Mouse (Mus musculus): ENCODE measurements around the gene Chdh. TPM values are rescaled to one million over a fixed set of nuclear protein-coding genes. Genes with fewer than 3 reads are reported as not detected.

The Chdh gene
- polyA plus RNA-seq, 1 experiment, result 1.3 TPM

DNA sequence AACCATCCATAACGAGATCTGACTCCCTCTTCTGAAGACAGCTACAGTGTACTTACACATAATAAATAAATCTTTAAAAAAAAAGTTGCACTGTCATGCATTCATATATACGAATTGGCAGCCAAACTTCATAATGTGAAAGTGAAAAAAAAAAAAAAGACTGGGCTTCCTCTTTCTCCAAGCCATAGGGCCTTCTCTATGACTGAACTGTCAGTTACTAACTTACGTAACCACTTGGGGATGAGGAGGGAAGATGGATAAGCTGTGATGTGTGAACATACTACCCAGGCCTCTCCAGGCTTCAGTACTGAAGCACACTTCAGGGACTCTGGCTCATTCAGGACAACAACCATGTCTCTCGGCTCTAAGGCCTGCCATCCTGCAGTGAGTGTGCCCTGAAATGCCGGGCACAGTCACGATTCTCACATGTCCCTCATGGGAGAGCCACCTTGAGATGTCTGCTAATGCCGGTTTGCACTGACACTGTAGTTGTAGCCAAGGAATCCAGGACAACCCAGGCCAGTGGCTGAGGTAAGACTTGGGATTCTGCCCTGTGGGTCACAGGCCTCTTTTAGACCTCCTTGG is 34.6 kb downstream of the Chdh start:
- Histone ChIP-seq H3K27ac (ENCODE audit: insufficient read depth, low read length) (no peak overlapping the region), H3K9ac (ENCODE audit: low read depth, poor library complexity, severe bottlenecking) (no peak overlapping the region), H3K4me1 (ENCODE audit: control insufficient read depth, insufficient read depth, low read length) (no peaks in the 10 kb centered on the region), H3K9me3 (replicated peaks; ENCODE audit: control insufficient read depth, insufficient read depth, low read length, poor library complexity, severe bottlenecking) (no peaks in the 10 kb centered on the region), H3K4me3 (ENCODE audit: low read depth, low read length) (no peak overlapping the region), H3K36me3 (ENCODE audit: control insufficient read depth, insufficient read depth, low read length, poor library complexity, severe bottlenecking) (no peaks in the 10 kb centered on the region), H3K27me3 (ENCODE audit: control insufficient read depth, insufficient read depth, low read length, poor library complexity, severe bottlenecking) (no peaks in the 10 kb centered on the region)
- TF ChIP-seq EP300 (IDR thresholded peaks at IDR 0.05; ENCODE audit: insufficient read depth, low read depth, low read length) (no peak), CTCF (IDR thresholded peaks at IDR 0.05; ENCODE audit: low read depth, low read length) (no peak), POLR2A (IDR thresholded peaks at IDR 0.05; ENCODE audit: insufficient read depth, low read length) (no peak)

DNA sequence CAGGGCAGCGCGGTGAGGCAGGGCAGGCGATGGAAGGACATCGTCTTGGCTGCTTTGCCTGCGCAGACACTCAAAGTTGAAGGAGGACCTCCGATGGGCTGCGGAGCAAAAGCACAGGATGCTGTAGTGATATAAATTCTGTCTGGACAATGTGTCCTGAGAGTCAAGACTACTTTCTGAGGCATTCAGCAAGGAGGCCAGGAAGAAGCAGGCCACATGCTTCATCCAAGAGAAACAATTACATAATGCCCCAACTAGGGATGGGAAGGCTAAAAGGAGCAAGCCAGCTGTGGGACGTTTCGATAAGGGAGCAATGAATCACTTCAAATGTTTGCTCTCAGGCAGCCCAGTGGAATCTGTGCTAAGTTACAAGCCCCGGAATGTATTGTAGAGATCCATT is 36.4 kb downstream of the Chdh start:
- Histone ChIP-seq H3K9ac (ENCODE audit: low read depth, poor library complexity, severe bottlenecking) (no peak overlapping the region), H3K9me3 (replicated peaks; ENCODE audit: control insufficient read depth, insufficient read depth, low read length, poor library complexity, severe bottlenecking) (no peaks in the 10 kb centered on the region), H3K27me3 (ENCODE audit: control insufficient read depth, insufficient read depth, low read length, poor library complexity, severe bottlenecking) (no peaks in the 10 kb centered on the region), H3K27ac (ENCODE audit: insufficient read depth, low read length) (no peak overlapping the region), H3K4me1 (ENCODE audit: control insufficient read depth, insufficient read depth, low read length) (no peaks in the 10 kb centered on the region), H3K36me3 (ENCODE audit: control insufficient read depth, insufficient read depth, low read length, poor library complexity, severe bottlenecking) (no peaks in the 10 kb centered on the region), H3K4me3 (ENCODE audit: low read depth, low read length) (no peak overlapping the region)
- TF ChIP-seq CTCF (IDR thresholded peaks at IDR 0.05; ENCODE audit: low read depth, low read length), result no peak
- no peak for TF ChIP-seq POLR2A (IDR thresholded peaks at IDR 0.05; ENCODE audit: insufficient read depth, low read length)
- no peak for TF ChIP-seq EP300 (IDR thresholded peaks at IDR 0.05; ENCODE audit: insufficient read depth, low read depth, low read length)

DNA sequence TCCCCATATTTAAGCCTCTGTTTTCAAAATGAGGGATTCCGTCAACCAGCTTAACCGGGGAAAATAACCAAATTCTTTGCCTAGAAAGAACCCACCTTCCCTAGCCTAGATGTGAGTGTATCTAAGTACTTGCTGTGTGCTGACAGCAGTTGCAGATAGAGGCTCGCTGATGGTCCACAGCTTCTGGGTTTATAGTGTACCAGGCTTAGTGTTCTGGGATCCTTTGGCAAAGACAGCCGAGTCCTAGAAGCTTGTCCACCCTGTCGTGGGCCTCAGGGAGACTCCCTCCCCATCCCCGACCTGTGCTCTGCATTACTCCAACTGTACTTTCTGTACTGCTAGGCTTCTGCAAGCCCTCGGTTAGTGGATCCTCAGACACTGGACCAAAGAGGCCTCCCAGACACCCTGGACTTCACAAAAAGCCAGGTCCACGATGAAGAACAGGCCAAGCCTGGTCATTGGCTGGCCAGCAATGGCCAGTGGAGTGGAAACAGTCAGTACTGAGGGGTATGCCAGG is 36.9 kb downstream of the Chdh start:
- TF ChIP-seq POLR2A (IDR thresholded peaks at IDR 0.05; ENCODE audit: insufficient read depth, low read length) (no peak), CTCF (IDR thresholded peaks at IDR 0.05; ENCODE audit: low read depth, low read length) (no peak), EP300 (IDR thresholded peaks at IDR 0.05; ENCODE audit: insufficient read depth, low read depth, low read length) (no peak)
- no peaks in the 10 kb centered on the region for H3K36me3 ChIP-seq (ENCODE audit: control insufficient read depth, insufficient read depth, low read length, poor library complexity, severe bottlenecking)
- H3K4me3 ChIP-seq (ENCODE audit: low read depth, low read length), result no peak overlapping the region
- no peaks in the 10 kb centered on the region for H3K4me1 ChIP-seq (ENCODE audit: control insufficient read depth, insufficient read depth, low read length)
- H3K27me3 ChIP-seq (ENCODE audit: control insufficient read depth, insufficient read depth, low read length, poor library complexity, severe bottlenecking), result no peaks in the 10 kb centered on the region
- H3K27ac ChIP-seq (ENCODE audit: insufficient read depth, low read length), result no peak overlapping the region
- H3K9me3 ChIP-seq (replicated peaks; ENCODE audit: control insufficient read depth, insufficient read depth, low read length, poor library complexity, severe bottlenecking), result no peaks in the 10 kb centered on the region
- H3K9ac ChIP-seq (ENCODE audit: low read depth, poor library complexity, severe bottlenecking), result no peak overlapping the region

DNA sequence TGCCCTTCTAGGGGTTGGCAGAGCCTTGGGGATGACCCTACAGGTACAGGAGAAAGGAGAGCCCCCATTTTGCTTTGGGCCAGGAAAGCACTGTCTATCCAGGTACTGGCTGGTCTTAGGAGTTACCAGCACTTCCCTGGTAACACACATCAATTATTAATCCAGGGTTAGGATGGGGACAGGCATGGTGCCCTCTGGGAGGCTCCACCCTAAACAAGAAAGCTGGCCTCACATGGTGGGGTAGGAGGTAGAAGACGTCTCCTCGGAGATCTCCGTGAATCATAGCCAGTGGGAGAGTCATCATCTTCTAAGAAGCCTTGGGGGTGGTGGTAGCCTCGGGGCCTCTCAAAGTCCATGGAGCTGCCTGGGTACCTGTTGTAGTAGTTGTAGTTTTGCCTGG is 38.2 kb downstream of the Chdh start:
- H3K9ac ChIP-seq (ENCODE audit: low read depth, poor library complexity, severe bottlenecking), result no peak overlapping the region
- no peaks in the 10 kb centered on the region for H3K36me3 ChIP-seq (ENCODE audit: control insufficient read depth, insufficient read depth, low read length, poor library complexity, severe bottlenecking)
- H3K4me3 ChIP-seq (ENCODE audit: low read depth, low read length), result no peak overlapping the region
- TF ChIP-seq CTCF (IDR thresholded peaks at IDR 0.05; ENCODE audit: low read depth, low read length) (no peak), POLR2A (IDR thresholded peaks at IDR 0.05; ENCODE audit: insufficient read depth, low read length) (no peak), EP300 (IDR thresholded peaks at IDR 0.05; ENCODE audit: insufficient read depth, low read depth, low read length) (no peak)
- H3K9me3 ChIP-seq (replicated peaks; ENCODE audit: control insufficient read depth, insufficient read depth, low read length, poor library complexity, severe bottlenecking), result no peaks in the 10 kb centered on the region
- no peaks in the 10 kb centered on the region for H3K4me1 ChIP-seq (ENCODE audit: control insufficient read depth, insufficient read depth, low read length)
- no peak overlapping the region for H3K27ac ChIP-seq (ENCODE audit: insufficient read depth, low read length)
- H3K27me3 ChIP-seq (ENCODE audit: control insufficient read depth, insufficient read depth, low read length, poor library complexity, severe bottlenecking), result no peaks in the 10 kb centered on the region

DNA sequence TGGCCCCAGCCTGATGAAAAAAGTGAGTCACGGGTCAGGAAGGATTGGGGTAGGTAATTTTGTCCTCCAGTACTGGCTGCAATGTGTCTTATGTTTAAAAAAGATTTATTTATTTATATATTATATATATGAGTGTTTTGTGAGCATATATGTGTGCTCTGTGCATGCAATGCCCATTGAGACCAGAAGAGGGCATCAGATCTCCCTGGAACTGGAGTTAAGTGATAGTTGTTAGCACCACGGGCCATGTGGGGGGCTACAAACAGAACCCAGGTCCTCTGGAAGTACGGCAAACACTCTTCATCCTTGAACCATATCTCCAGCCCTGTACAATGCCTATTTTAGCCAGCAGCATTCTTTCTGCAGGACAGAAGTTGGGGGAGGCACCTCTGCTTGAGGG is 39.2 kb downstream of the Chdh start:
- no peaks in the 10 kb centered on the region for H3K9me3 ChIP-seq (replicated peaks; ENCODE audit: control insufficient read depth, insufficient read depth, low read length, poor library complexity, severe bottlenecking)
- H3K27ac ChIP-seq (ENCODE audit: insufficient read depth, low read length), result no peak overlapping the region
- no peak overlapping the region for H3K9ac ChIP-seq (ENCODE audit: low read depth, poor library complexity, severe bottlenecking)
- no peaks in the 10 kb centered on the region for H3K27me3 ChIP-seq (ENCODE audit: control insufficient read depth, insufficient read depth, low read length, poor library complexity, severe bottlenecking)
- TF ChIP-seq EP300 (IDR thresholded peaks at IDR 0.05; ENCODE audit: insufficient read depth, low read depth, low read length) (no peak), POLR2A (IDR thresholded peaks at IDR 0.05; ENCODE audit: insufficient read depth, low read length) (no peak), CTCF (IDR thresholded peaks at IDR 0.05; ENCODE audit: low read depth, low read length) (no peak)
- no peaks in the 10 kb centered on the region for H3K4me1 ChIP-seq (ENCODE audit: control insufficient read depth, insufficient read depth, low read length)
- H3K36me3 ChIP-seq (ENCODE audit: control insufficient read depth, insufficient read depth, low read length, poor library complexity, severe bottlenecking), result no peaks in the 10 kb centered on the region
- no peak overlapping the region for H3K4me3 ChIP-seq (ENCODE audit: low read depth, low read length)

DNA sequence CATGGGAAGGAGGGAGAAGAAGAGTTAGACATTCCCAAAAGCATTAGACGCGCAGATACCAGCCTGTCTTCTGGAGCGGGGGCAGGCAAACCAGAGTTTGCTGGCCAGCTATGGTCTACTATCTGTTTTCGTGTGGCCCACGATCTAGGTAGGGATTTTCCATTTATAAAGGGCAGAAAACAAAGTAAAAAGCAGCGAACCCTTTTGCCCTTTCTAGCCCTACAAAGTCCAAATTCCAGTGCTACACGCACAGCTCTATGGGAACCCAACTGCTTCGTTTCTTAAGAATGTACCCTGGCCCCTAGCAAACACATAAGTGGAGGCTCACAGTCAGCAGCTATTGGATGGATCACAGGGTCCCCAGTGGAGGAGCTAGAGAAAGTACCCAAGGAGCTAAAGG is 41.5 kb downstream of the Chdh start:
- TF ChIP-seq CTCF (IDR thresholded peaks at IDR 0.05; ENCODE audit: low read depth, low read length) (no peak), EP300 (IDR thresholded peaks at IDR 0.05; ENCODE audit: insufficient read depth, low read depth, low read length) (no peak), POLR2A (IDR thresholded peaks at IDR 0.05; ENCODE audit: insufficient read depth, low read length) (no peak)
- Histone ChIP-seq H3K9ac (ENCODE audit: low read depth, poor library complexity, severe bottlenecking) (no peak overlapping the region), H3K27ac (ENCODE audit: insufficient read depth, low read length) (no peak overlapping the region), H3K36me3 (ENCODE audit: control insufficient read depth, insufficient read depth, low read length, poor library complexity, severe bottlenecking) (no peaks in the 10 kb centered on the region), H3K4me3 (ENCODE audit: low read depth, low read length) (no peak overlapping the region), H3K4me1 (ENCODE audit: control insufficient read depth, insufficient read depth, low read length) (no peaks in the 10 kb centered on the region), H3K9me3 (replicated peaks; ENCODE audit: control insufficient read depth, insufficient read depth, low read length, poor library complexity, severe bottlenecking) (no peaks in the 10 kb centered on the region), H3K27me3 (ENCODE audit: control insufficient read depth, insufficient read depth, low read length, poor library complexity, severe bottlenecking) (no peaks in the 10 kb centered on the region)

Data from ES-Bruce4 (cell line).